Mouse (Mus musculus) kidney, embryonic 14.5 days (tissue): ENCODE data around the gene Fbxw11. TPM values are rescaled to one million over a fixed set of nuclear protein-coding genes. Genes with fewer than 3 reads are reported as not detected.

ENCODE experiments used
- ATAC-seq: fragments of 200-750 bp; cut with Nextera tagmentation; 2 replicates; pipeline ENCODE4 v1.8.0; 2017; ENCODE audit warnings: moderate number of reproducible peaks, mild to moderate bottlenecking, moderate TSS enrichment, moderate library complexity; ENCODE audit not compliant: low FRiP score, low TSS enrichment
- H3K27ac ChIP-seq: fragments of 300-500 bp; sonication (generic); 2 replicates; pipeline ENCODE4 v1.5.1; 2014; ENCODE audit warnings: low read depth, mild to moderate bottlenecking, low read length, moderate library complexity, mixed read lengths
- H3K27me3 ChIP-seq: fragments of 300-500 bp; sonication (generic); 2 replicates; pipeline ENCODE4 v1.6.1; 2014; ENCODE audit warnings: mild to moderate bottlenecking, low read length; ENCODE audit not compliant: control insufficient read depth, insufficient read depth
- H3K36me3 ChIP-seq: fragments of 300-500 bp; sonication (generic); 2 replicates; pipeline ENCODE4 v1.6.1; 2014; ENCODE audit warnings: low read length, mixed read lengths; ENCODE audit not compliant: control insufficient read depth, insufficient read depth
- H3K4me1 ChIP-seq: fragments of 300-500 bp; sonication (generic); 2 replicates; pipeline ENCODE4 v1.6.1; 2014; ENCODE audit warnings: low read length, mixed read lengths; ENCODE audit not compliant: control insufficient read depth, insufficient read depth
- H3K4me2 ChIP-seq: fragments of 300-500 bp; sonication (generic); replicated peaks from 2 replicates; pipeline ENCODE4 v1.6.1; 2014; ENCODE audit warnings: low read depth, mild to moderate bottlenecking, low read length
- H3K4me3 ChIP-seq: fragments of 300-500 bp; sonication (generic); 2 replicates; pipeline ENCODE4 v1.5.1; 2014; ENCODE audit warnings: mild to moderate bottlenecking, low read length
- H3K9ac ChIP-seq: fragments of 300-500 bp; sonication (generic); 2 replicates; pipeline ENCODE4 v1.6.1; 2014; ENCODE audit warnings: low read depth, mild to moderate bottlenecking, low read length, moderate library complexity
- H3K9me3 ChIP-seq: fragments of 300-500 bp; sonication (generic); 2 replicates; pipeline ENCODE4 v1.6.1; 2016; ENCODE audit warnings: low read length; ENCODE audit not compliant: control insufficient read depth
- WGBS: fragments of 180-500 bp; shearing (Covaris S2); extraction: QIAGEN DNeasy Blood & Tissue Kit; methylation state at CpG from one replicate; pipeline ENCODE4 v1.1.7; 2014; 5-methylcytosine and 5-hydroxymethylcytosine counted together
- polyA plus RNA-seq: library from polyadenylated mRNA; unstranded; fragments of >200 nt; fragmentation: Nextera tagmentation; extraction: Ambion mirVana; gene quantifications from 2 replicates; pipeline ENCODE4 v1.2.1, GENCODE M21; 2014

The Fbxw11 gene
- polyA plus RNA-seq, 1 experiment from 2014 or later, result 85.6 TPM

DNA sequence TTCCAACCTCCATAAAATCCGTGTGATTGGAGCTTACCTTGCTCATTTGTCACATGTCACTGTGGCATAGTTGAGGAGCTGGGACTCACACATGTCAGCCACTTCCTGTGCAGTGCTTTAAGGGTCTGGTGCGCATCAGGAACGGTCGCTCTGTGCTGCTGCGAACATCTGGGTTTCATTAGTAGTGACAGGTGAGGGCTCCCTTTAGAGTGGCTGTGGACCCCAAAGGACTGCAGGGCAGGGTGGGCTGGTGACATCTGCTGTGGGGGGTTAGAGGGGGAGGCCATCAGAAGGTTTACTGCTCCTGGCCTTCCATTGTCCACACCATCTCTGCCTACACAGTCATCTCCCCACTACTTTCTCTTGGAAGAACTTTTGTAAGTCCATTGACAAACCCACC lies 101.4 kb downstream of the Fbxw11 start:
- H3K9me3 ChIP-seq, result no peaks in the 10 kb centered on the region
- no peaks in the 10 kb centered on the region for H3K27me3 ChIP-seq
- H3K4me1 ChIP-seq, result no peaks in the 10 kb centered on the region
- no peak overlapping the region for H3K27ac ChIP-seq
- no peak for ATAC-seq
- H3K4me3 ChIP-seq, result no peak overlapping the region
- H3K9ac ChIP-seq, result no peak overlapping the region
- no peak overlapping the region for H3K4me2 ChIP-seq
- H3K36me3 ChIP-seq, result peaks cover 69% of the 10 kb centered on the region
- 70% methylated on average over 5 of the region's 5 CpGs for WGBS

DNA sequence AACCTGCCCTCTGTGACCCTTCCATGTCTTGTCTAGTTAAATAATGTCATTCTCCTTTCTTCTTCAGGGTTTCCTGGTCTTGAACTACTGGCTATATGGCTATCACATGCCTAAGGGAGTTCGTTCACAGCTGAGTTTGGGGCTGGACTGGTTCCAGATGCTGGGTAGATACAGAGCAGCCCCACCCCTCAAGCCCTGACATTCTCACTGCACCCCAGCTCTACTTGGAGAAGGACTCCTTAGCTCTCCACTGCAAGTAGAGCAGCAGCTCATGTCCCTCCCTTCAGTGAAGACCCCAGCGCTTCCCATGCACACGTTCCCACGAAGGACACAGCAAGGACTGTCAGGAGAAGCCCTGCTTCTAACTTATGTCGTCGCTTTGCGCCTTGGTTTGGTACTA lies 101.9 kb downstream of the Fbxw11 start:
- Histone ChIP-seq H3K36me3 (peaks cover 63% of the 10 kb centered on the region), H3K4me1 (no peaks in the 10 kb centered on the region), H3K27ac (no peak overlapping the region), H3K9me3 (no peaks in the 10 kb centered on the region), H3K27me3 (no peaks in the 10 kb centered on the region), H3K4me2 (no peak overlapping the region), H3K9ac (no peak overlapping the region), H3K4me3 (no peak overlapping the region)
- WGBS, result 91% methylated on average over 7 of the region's 7 CpGs
- ATAC-seq, result no peak

DNA sequence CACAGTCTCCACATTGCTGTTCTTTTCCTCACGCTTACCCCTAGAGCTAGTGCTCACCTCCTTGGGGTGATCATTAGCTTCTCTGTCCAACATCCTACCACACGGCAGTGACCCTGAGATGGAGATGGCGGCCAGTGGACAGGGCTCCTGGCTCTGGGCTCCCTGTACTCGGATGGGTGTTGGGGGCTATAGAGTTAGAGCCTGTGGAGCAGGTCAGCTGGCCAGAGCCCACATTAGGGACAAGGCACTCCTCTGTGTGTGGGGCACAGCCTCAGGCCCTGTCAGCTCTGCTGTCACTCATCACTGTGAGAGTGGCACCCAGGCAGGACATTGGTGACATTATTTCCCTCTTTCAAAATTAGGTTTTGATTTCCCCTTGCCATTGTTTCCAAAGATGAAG lies 102.9 kb downstream of the Fbxw11 start:
- H3K4me3 ChIP-seq, result no peak overlapping the region
- no peaks in the 10 kb centered on the region for H3K4me1 ChIP-seq
- 86% methylated on average over 4 of the region's 4 CpGs for WGBS
- H3K36me3 ChIP-seq, result peaks cover 54% of the 10 kb centered on the region
- no peak overlapping the region for H3K9ac ChIP-seq
- no peak overlapping the region for H3K4me2 ChIP-seq
- no peaks in the 10 kb centered on the region for H3K9me3 ChIP-seq
- H3K27me3 ChIP-seq, result no peaks in the 10 kb centered on the region
- H3K27ac ChIP-seq, result no peak overlapping the region
- no peak for ATAC-seq

DNA sequence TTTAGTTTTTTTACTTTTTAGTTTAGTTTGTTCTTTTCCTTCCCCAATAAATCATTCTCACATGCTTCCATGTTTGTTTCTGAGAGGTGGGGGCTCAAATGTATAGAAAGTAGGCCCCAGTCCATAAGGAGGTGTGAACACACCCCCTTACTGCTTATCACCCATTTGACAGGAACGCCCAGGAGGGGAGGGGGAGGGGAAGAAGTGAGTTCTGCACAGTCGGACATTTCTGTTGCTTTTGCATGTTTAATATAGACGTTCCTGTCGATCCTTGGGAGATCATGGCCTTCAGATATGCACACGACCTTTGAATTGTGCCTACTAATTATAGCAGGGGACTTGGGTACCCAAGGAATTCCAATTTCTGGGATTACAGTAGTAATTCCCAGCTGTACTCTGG lies 103.5 kb downstream of the Fbxw11 start:
- H3K36me3 ChIP-seq, result peaks cover 49% of the 10 kb centered on the region
- H3K27ac ChIP-seq, result no peak overlapping the region
- no peak for ATAC-seq
- H3K4me2 ChIP-seq, result no peak overlapping the region
- no peaks in the 10 kb centered on the region for H3K9me3 ChIP-seq
- no peaks in the 10 kb centered on the region for H3K4me1 ChIP-seq
- H3K9ac ChIP-seq, result no peak overlapping the region
- WGBS, result 60% methylated on average over 5 of the region's 5 CpGs
- no peak overlapping the region for H3K4me3 ChIP-seq
- H3K27me3 ChIP-seq, result no peaks in the 10 kb centered on the region

DNA sequence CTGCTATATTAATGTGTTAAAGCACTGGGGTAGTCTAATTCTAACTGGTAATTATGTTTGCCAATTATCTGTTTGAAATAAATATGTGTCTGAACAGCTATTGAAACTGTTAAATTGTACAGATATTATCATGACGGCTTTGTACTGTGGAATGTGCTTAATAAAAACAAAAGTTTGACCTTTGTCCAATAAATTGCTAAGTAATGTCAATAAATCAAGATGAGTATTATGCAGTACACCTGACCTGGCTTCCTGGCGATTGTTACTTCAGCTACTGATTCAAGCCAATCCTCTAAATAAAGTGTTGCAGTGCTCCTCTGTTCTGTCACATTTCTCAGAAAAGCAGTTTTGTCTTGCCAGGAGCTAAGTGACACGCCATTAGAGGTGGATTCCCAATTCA lies 104.0 kb downstream of the Fbxw11 start:
- H3K4me3 ChIP-seq, result no peak overlapping the region
- H3K9ac ChIP-seq, result no peak overlapping the region
- H3K4me2 ChIP-seq, result no peak overlapping the region
- H3K27me3 ChIP-seq, result no peaks in the 10 kb centered on the region
- H3K4me1 ChIP-seq, result no peaks in the 10 kb centered on the region
- H3K36me3 ChIP-seq, result peaks cover 44% of the 10 kb centered on the region
- 64% methylated on average over 3 of the region's 3 CpGs for WGBS
- no peaks in the 10 kb centered on the region for H3K9me3 ChIP-seq
- no peak for ATAC-seq
- H3K27ac ChIP-seq, result no peak overlapping the region

DNA sequence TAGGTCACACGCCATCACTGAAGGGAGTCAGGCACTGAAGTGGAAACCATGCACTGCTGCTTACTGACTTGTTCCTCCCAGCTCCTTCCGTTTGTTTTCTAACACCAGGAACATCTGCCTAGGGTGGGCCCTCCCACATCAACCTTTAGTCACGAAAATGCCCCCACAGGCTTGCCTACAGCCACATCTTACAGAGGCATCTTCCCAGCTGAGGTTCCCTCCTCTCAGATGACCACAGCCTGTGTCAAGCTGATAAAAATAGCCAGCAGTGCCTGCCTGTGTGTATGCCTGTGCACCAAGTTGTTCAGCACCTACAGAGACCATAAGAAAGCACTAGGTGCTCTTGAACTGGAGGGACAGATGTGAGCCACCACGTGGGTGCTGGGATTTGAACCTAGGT lies 106.3 kb downstream of the Fbxw11 start:
- Histone ChIP-seq H3K36me3 (peaks cover 25% of the 10 kb centered on the region), H3K9me3 (no peaks in the 10 kb centered on the region), H3K4me3 (no peak overlapping the region), H3K4me1 (no peaks in the 10 kb centered on the region), H3K27ac (no peak overlapping the region), H3K4me2 (no peak overlapping the region), H3K9ac (no peak overlapping the region), H3K27me3 (no peaks in the 10 kb centered on the region)
- no peak for ATAC-seq
- WGBS, result 43% methylated on average over 4 of the region's 4 CpGs

DNA sequence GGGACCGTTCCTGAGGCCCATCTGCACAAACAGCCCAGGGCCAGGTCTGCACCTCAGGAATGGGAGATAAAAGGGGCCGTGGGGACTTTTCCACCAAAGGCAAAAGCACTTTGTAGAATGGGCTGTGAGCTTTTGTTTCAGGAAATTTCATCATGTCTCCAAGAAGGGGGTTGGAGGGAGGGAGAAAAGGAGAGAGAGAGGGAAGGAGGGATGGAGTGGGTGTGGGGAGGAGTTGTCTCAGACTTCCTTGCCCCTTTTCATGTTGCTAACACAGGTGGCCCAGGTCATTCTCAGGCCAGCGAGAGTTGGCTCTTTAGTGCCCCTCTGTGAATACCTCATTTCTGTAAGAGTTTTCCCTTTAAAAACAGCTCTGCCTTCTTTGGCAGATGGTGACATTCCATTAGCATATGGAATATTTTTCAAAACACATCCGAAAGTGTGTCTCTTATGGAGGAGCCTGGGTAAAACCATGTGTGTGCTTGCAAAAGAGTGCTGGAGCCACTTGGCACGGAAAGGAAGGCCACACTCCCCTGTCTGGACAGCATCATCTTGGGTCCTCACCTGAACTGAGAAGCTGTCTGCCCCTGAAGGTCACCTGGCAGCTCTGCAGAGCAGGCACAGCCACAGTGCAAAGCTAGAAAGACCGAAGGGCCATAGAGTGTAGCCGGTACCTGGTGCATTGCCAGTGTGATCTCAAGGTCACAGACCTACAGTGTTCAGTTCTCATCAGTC lies 109.5 kb downstream of the Fbxw11 start:
- ATAC-seq, result no peak
- H3K27ac ChIP-seq, result no peak overlapping the region

DNA sequence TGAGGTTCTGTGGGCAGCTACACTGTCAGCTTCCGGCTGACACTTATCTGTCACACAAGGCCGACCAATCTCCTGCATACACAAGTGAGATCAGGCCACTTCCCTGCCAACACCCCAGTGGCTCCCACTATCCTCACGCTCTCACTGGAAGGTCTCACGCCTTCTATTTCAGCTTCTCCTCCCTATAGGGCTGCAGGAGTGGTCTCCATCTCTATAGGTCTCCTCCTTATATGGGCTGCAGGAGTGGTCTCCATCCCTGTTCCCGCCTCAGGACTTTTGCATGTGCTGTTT lies 110.0 kb downstream of the Fbxw11 start:
- ATAC-seq, result no peak
- no peaks in the 10 kb centered on the region for H3K9me3 ChIP-seq
- 78% methylated on average over 5 of the region's 5 CpGs for WGBS
- H3K9ac ChIP-seq, result no peak overlapping the region
- no peak overlapping the region for H3K4me3 ChIP-seq
- peaks cover 3% of the 10 kb centered on the region; the same call in 1 of the 2 replicates for H3K36me3 ChIP-seq
- H3K27ac ChIP-seq, result no peak overlapping the region
- no peaks in the 10 kb centered on the region for H3K27me3 ChIP-seq
- H3K4me1 ChIP-seq, result no peaks in the 10 kb centered on the region
- no peak overlapping the region for H3K4me2 ChIP-seq

More for the DNA sequence above, 109.5 kb downstream of the Fbxw11 start:
- no peaks in the 10 kb centered on the region for H3K9me3 ChIP-seq
- H3K4me3 ChIP-seq, result no peak overlapping the region
- H3K9ac ChIP-seq, result no peak overlapping the region
- no peaks in the 10 kb centered on the region for H3K4me1 ChIP-seq
- H3K4me2 ChIP-seq, result no peak overlapping the region
- 73% methylated on average over 7 of the region's 7 CpGs for WGBS
- H3K36me3 ChIP-seq, result peaks cover 3% of the 10 kb centered on the region; the same call in 1 of the 2 replicates
- no peaks in the 10 kb centered on the region for H3K27me3 ChIP-seq

DNA sequence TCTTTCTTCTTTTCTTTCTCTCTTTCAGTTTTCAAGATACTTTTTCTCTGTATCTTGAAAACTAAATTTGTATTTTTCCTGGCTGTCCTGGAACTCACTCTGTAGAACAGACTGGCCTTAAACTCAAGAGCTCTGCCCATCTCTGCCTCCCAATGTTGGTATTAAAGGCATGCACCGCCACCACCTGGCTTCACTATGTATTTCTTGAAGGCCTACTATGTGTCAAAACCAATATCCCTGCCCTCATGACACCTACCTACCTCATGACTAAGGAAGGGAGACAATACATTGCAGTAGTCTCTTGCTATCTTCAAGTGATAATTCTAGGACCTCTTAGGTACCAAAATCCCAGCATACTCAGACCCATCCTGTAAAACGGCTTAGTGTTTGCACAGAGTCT lies 110.8 kb downstream of the Fbxw11 start:
- Histone ChIP-seq H3K27me3 (no peaks in the 10 kb centered on the region), H3K36me3 (no peaks in the 10 kb centered on the region), H3K4me2 (no peak overlapping the region), H3K9me3 (no peaks in the 10 kb centered on the region), H3K4me1 (no peaks in the 10 kb centered on the region), H3K9ac (no peak overlapping the region), H3K4me3 (no peak overlapping the region), H3K27ac (no peak overlapping the region)
- WGBS, result 92% methylated on average over 2 of the region's 2 CpGs
- ATAC-seq, result no peak
